Mouse (Mus musculus) megakaryocyte, embryonic 14.5 days (primary cell): ENCODE results near the gene Mansc1. TPM values are rescaled to one million over a fixed set of nuclear protein-coding genes. Genes with fewer than 3 reads are reported as not detected.

Source experiments
- H3K27me3 ChIP-seq: replicated peaks from 2 replicates; pipeline ENCODE3; 2012; ENCODE audit warnings: inconsistent platforms
- H3K36me3 ChIP-seq: replicated peaks from 2 replicates; pipeline ENCODE3; 2012; ENCODE audit warnings: low read length, inconsistent platforms, mixed read lengths
- H3K4me1 ChIP-seq: 2 replicates; pipeline ENCODE4 v1.6.1; 2012; ENCODE audit warnings: inconsistent platforms
- H3K4me3 ChIP-seq: replicated peaks from 2 replicates; pipeline ENCODE3; 2012; ENCODE audit warnings: moderate library complexity, mild to moderate bottlenecking, inconsistent platforms
- H3K9me3 ChIP-seq: 2 replicates; pipeline ENCODE4 v1.6.1; 2012; ENCODE audit warnings: inconsistent platforms
- FLI1 ChIP-seq: IDR thresholded peaks from 2 replicates; pipeline ENCODE4 v1.6.1; 2012; ENCODE audit warnings: low read length, inconsistent platforms, mixed read lengths
- GATA1 ChIP-seq: IDR thresholded peaks from 3 replicates; pipeline ENCODE4 v1.6.1; 2012; ENCODE audit warnings: mixed read lengths, low read length, inconsistent platforms, borderline replicate concordance
- polyA plus RNA-seq: library from polyadenylated mRNA; stranded (reverse); fragments of >175 nt; gene quantifications from 2 replicates; pipeline ENCODE4 v1.2.3, GENCODE M21; 2012; ENCODE audit warnings: low replicate concordance; ENCODE audit not compliant: insufficient read depth

Gene Mansc1
- polyA plus RNA-seq, 1 experiment = not detected

DNA sequence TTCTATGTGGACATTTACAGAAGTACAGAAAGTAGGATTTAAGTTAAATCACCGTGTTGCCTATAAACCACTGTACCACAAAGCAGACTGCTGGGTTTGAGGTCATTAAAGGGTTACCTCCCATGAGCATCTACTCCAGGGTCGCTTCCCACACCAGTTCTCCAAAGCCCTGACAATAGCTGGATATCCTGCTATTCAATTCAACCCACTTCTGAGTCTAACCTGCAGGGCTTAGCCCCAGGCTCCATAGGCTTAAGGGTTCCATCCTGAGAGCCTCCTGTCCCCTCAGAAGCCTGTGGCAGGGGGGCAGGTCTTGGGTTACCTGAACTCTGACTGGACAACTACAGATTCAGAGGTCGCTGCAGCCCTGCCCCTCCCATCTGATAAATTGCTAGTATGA, 12.2 kb downstream of the Mansc1 start:
- H3K36me3 ChIP-seq = no peaks in the 10 kb centered on the region
- no peak for TF ChIP-seq FLI1
- no peak for TF ChIP-seq GATA1
- peaks cover 16% of the 10 kb centered on the region for H3K4me1 ChIP-seq
- H3K27me3 ChIP-seq = no peaks in the 10 kb centered on the region
- no peaks in the 10 kb centered on the region for H3K9me3 ChIP-seq
- no peak overlapping the region for H3K4me3 ChIP-seq

DNA sequence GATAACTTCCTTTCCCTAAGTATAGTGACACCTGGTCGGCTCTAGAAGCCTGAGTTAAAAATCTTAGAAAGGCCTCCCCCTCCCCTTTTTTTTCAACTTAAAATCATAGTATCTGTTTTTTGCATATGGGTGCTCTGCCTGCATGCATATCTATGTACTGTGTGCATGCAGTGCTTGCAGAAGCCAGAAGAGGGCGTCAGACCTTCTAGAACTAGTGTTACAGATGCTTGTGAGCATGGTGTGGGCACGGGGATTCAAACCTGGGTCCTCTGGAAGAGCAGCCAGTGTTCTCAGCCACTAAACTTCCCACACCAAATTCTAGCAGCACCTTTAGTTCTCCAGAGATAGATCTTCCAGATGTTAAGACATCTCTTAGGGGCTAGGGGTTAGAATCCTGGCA, 14.7 kb downstream of the Mansc1 start:
- Histone ChIP-seq H3K27me3 (no peaks in the 10 kb centered on the region), H3K4me3 (no peak overlapping the region), H3K4me1 (peaks cover 15% of the 10 kb centered on the region), H3K36me3 (no peaks in the 10 kb centered on the region), H3K9me3 (no peaks in the 10 kb centered on the region)
- no peak for TF ChIP-seq FLI1
- no peak for TF ChIP-seq GATA1

DNA sequence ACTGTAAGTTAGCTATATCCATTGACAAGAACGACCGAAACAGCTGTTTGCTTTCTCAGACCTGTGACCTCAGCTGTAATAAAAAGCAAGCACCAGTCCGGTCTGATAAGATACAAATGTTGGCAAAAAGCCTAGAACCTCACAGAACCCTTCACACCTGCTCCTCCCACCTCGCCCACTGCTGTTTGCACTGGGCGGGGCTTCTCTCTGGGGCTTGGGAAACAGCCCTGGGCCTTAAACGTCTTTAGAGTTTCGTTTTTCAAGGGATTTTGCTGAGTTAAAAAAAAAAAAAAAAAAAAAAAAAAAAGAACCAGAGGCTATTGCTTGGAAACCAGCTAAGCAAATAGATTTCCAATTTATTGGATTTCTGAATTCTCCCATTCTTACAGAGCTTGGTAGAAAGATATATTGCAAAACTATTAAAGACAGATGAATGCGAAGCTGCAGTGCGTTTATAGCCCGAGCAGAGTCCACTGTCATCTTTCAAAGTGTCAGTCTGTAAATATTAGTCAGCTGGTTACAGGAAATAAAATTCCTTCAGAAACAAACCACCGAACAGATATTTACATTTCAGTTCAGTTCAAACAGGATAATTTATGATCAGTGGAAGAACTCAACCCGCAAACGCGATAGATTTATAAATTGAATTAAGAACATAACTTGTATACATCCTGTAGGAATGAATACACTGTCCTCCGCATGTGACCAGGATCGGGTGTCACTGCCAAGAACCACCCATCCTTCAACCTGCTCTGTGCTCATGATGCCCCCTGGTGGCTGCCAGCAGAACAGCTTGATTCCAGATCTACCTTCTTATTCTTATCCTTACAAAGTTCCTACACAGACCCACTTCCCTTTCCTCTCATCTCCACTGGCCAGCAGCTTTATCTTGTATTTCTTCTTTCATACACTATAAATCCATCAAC, 17.3 kb downstream of the Mansc1 start:
- TF ChIP-seq FLI1 = no peak
- TF ChIP-seq GATA1 = no peak
- Histone ChIP-seq H3K9me3 (no peaks in the 10 kb centered on the region), H3K27me3 (no peaks in the 10 kb centered on the region), H3K36me3 (no peaks in the 10 kb centered on the region), H3K4me1 (peaks cover 3% of the 10 kb centered on the region; the same call in 1 of the 2 replicates), H3K4me3 (peak overlapping the region; percentile 84)

DNA sequence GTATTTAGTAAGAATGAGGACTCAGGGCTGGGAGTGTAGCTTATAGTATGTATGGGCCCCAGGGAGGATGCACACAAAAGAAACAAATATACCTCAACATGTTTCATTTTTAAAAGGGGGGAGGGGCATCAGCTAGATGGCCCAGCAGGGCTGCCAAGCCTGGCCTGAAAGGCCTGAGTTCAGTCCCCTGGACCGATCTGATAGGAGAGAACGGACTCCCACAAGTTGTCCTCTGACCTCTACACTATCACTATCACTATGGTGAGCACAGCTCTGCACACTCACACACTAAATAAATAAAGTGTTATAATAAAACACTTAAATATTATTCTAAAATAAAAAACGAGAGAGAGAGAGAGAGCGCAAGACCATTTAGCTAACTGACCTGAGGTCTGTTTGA, 18.0 kb downstream of the Mansc1 start:
- Histone ChIP-seq H3K4me3 (no peak overlapping the region), H3K27me3 (no peaks in the 10 kb centered on the region), H3K9me3 (no peaks in the 10 kb centered on the region), H3K36me3 (no peaks in the 10 kb centered on the region), H3K4me1 (peaks cover 3% of the 10 kb centered on the region; the same call in 1 of the 2 replicates)
- TF ChIP-seq GATA1 = no peak
- TF ChIP-seq FLI1 = no peak

DNA sequence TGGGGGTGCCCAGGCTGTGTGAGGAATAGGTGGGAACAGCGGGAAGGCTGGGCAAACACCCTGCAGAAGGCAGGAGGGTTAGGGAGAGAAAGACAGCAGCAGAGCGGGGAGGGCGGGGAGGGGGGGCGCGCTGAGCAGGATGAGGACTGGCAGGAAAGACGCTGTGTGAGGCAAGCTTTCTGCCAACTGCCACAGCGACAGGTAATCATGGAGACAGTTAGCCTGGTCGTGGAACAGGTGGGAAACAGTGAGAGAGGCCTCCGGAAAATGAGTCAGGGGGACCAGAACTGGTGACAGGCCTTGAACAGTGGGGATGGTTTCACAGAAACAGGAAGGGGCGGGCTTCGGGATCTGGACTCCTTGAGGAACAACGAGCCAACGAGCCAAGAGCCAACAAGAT, 20.4 kb downstream of the Mansc1 start:
- H3K4me1 ChIP-seq = peaks cover 8% of the 10 kb centered on the region
- no peaks in the 10 kb centered on the region for H3K9me3 ChIP-seq
- no peaks in the 10 kb centered on the region for H3K27me3 ChIP-seq
- no peak for TF ChIP-seq FLI1
- TF ChIP-seq GATA1 = no peak
- no peak overlapping the region for H3K4me3 ChIP-seq
- no peaks in the 10 kb centered on the region for H3K36me3 ChIP-seq

DNA sequence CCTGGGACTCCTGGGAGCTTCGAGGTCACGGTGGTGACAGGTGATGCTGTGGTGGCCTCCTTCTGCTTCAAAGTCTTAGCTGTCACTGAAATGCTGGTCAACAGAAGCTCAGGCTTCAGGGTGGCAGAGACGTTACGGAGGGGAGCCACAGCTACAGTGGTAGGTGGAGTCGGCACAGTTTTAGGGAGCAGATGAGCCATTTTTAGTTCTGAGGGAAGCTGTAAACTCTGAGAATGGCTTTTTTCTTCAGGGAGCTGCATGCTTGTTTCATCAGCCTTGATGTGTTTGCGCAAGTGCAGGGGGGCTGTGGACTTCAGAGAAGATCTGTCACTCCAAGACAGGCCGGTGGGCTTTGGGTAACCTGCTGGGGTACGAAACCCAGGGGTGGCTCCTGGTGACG, 21.9 kb downstream of the Mansc1 start:
- no peaks in the 10 kb centered on the region for H3K9me3 ChIP-seq
- peaks cover 8% of the 10 kb centered on the region for H3K4me1 ChIP-seq
- H3K36me3 ChIP-seq = no peaks in the 10 kb centered on the region
- H3K27me3 ChIP-seq = peaks cover 5% of the 10 kb centered on the region
- no peak for TF ChIP-seq FLI1
- no peak for TF ChIP-seq GATA1
- H3K4me3 ChIP-seq = no peak overlapping the region

DNA sequence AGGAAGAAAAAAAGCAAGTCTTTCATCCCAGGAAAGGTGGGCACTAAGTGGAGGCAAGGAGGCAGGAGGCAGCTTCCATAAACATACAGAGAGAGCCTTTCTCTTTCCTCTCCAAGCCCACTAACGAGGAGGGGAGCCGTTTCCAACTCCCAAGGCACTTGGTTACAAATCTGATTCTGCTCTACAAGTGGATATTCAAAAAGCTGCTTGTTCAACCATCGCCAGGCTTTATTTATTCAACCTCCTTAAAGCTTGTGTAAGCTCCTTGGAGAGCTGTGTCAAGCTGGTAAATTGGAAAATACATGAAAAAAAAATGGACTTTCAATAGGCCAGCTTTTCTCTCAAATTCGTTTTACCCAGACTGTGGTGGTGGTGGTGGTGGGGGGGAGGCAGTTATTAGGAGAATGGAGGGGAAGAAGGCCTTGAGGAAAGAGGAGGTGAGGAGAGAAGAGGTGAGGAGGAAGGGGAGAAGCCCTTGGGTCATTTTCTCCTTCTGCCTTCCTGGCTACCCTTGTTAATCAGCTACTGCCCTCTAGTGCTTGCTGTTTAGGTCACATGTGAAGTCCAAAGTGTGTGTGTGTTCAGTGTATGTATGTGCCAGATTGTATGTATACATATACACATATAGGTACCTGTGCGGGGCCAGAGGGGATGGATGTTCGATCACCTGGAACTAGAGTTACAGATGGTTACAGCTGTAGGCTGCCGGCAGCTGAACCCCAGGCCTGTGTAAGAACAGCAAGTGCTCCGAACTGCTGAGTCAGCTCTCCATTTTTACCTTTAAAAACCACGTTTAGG, 25.1 kb downstream of the Mansc1 start:
- H3K9me3 ChIP-seq = no peaks in the 10 kb centered on the region
- peaks cover 5% of the 10 kb centered on the region for H3K4me1 ChIP-seq
- peaks cover 13% of the 10 kb centered on the region for H3K27me3 ChIP-seq
- no peaks in the 10 kb centered on the region for H3K36me3 ChIP-seq
- H3K4me3 ChIP-seq = peak overlapping the region; percentile 4
- no peak for TF ChIP-seq GATA1
- no peak for TF ChIP-seq FLI1

DNA sequence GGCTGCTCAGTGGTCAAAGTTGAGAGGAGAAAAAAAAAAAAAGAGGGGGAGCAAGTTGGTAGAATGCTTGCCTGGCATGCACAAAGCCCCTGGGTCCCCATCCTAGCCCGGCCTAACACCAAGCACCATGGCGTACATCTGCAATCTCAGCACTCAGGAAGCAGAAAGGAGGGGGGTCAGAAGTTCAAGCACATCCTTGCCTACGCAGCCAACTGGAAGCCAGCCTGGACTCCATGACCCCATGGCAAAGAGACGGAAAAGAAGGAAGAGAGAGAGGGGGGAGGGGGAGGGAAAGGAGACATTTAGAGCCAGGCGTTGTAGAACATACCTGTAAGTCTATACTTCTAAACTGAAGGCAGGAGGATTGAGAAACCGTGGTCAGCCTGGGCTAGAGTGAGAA, 25.7 kb downstream of the Mansc1 start:
- H3K4me1 ChIP-seq = peaks cover 5% of the 10 kb centered on the region
- H3K9me3 ChIP-seq = no peaks in the 10 kb centered on the region
- TF ChIP-seq GATA1 (no peak), FLI1 (no peak)
- peaks cover 13% of the 10 kb centered on the region for H3K27me3 ChIP-seq
- no peaks in the 10 kb centered on the region for H3K36me3 ChIP-seq
- H3K4me3 ChIP-seq = no peak overlapping the region

DNA sequence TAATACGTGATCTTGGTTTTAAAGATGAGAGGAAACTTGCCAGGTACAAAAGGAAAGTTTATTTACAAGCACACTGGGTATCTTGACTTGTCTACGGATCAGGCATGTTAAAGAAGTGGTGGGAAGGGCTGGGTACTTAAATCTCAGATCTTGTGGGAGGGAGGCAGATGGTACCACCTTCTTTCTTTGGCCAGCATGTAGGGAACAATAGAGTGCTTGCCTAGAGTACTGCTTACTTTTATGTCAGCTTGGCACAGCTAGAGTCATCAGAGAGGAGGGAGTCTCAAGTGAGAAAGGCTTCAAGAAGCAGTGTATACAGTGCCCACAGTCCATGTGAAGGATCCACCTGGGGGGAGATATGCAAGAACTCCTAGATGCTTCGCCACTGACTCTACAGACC, 27.1 kb downstream of the Mansc1 start:
- no peaks in the 10 kb centered on the region for H3K9me3 ChIP-seq
- no peak for TF ChIP-seq FLI1
- no peak for TF ChIP-seq GATA1

More for the DNA sequence above, 27.1 kb downstream of the Mansc1 start:
- peaks cover 13% of the 10 kb centered on the region for H3K27me3 ChIP-seq
- no peaks in the 10 kb centered on the region for H3K36me3 ChIP-seq
- peaks cover 5% of the 10 kb centered on the region for H3K4me1 ChIP-seq
- H3K4me3 ChIP-seq = no peak overlapping the region
